Mouse (Mus musculus) CD8-positive naive resting alpha-beta T cell, adult 2 months (primary cell): ENCODE measurements at regions not wholly inside any gene's neighbourhood (a gene's known extent, or its start where the extent isn't known, plus 50 kb on each side); places are given as distances from the start of the nearest gene placed in this dataset.

Experiments used
- DNase-seq, 2 experiments: peaks; one replicate each; pipeline ENCODE4 v3.0.0; 2022; ENCODE audit warnings: low read depth in 2 of 2, low spot score in 2 of 2

DNA sequence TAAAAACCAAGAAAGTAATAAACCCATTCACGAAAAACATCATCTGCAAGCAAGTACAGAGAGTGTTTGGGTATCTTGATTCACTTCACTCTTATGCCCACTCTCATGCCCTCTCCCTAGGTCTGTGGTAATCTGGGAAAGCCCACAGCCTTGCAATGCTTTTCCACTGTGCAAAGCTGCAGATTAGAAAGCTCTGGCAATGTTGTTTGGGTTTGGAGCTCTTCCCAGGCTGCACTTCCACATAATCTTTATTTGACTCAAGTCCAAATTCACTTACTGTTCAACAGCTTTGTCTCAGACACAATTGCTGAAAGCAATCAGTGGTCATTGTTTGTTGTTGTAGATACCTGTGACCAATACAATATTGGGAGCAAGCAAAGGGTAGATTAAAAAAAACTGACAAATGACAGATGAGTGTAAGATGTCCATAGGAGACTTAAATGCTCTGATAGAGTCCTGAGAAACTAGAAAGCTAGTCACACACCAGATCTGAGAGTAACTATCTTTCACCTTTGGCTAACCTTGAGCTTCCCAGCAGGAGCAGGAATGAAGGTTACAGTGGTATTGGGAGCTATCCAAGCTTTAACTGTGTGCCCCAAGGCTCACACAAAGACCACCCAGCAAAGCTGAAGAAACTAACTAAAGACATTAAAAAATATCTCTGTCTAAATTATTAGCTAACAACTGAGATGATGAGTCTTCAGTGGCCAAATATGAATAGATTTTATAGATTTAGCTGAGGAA lies 325.7 kb upstream of the Klf12 start:
- DNase-seq: no peak

DNA sequence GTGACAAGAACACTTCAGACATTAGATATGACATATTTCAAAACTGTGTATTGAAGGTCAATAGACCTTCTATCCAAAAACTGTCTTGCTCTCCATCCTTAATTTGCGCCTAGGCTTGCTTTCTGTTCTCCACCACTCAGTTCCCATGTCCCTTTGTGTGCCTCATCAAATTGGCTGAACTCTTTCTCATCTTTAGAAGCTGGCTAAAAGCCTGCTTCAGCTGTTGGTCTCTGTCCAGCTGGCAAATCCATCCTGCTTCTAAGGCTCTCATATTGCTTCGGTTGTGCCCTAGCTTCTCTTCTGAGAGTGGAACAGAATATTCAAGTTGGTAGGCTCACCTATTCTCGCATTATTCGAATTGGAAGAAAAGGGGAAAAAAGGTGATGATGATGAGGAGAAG lies 322.6 kb upstream of the Klf12 start:
- DNase-seq: no peak

- no peak for DNase-seq
Measured at GRCm38 (mm10) chr14:100600886-100601451, 316.5 kb upstream of the Klf12 start.

DNA sequence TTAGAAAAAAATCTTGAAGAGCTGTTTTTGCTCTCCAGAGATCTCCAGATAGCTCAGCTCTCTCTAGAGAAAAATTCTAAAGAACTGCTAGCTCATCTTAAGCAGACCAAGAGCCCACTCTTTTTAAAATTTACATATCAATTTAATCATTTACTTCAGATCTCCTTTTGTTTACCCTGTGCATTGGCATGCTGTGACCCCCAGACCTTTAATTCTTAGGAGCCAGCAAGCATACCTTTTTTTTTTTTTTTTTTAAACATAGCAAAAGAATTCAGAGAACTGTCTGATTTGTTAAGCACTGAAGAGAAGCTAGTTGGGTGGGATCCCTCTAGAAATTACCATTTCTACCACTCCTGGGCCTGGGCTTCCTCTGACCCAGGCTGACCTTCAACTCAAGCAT lies 285.5 kb upstream of the Klf12 start:
- DNase-seq: no peak

DNA sequence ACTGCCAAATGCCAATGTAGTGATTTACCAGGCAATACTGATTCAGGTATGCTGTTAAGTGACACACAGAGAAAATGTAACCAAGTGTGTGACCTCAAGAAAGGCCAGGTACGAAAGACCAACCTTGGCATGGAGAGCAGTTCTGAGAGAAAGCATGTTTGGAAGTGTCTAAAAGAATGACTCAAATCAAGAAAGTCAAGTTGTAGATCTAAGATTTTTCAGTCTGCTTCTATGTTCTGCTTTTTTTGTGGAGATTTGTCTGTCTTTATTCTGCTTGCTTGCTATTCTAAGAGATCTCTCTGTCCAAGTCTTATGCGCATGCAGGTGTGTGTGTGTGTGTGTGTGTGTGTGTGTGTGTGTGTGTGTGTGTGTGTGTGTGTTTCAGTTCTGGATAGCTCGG lies 277.4 kb upstream of the Klf12 start:
- no peak for DNase-seq

DNA sequence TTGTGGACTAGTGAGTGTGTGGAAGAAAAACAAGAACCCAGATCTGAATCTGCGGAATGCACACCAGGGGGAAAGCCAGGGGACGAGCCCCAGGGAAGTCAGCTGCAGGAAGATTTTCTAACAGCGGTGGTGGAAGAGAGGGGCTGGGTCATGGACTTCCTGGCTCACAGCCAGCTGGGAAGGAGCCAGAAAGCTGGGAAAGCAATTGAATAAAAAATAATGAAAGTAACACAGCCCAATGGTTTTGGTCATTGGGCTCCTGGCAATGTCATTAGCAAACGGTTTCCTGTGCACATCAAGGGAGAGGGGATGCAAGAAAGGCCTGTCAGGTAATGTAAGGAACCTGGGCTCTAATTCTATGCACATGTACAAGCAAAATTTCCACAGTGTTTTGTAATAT lies 273.9 kb upstream of the Klf12 start:
- no peak for DNase-seq

DNA sequence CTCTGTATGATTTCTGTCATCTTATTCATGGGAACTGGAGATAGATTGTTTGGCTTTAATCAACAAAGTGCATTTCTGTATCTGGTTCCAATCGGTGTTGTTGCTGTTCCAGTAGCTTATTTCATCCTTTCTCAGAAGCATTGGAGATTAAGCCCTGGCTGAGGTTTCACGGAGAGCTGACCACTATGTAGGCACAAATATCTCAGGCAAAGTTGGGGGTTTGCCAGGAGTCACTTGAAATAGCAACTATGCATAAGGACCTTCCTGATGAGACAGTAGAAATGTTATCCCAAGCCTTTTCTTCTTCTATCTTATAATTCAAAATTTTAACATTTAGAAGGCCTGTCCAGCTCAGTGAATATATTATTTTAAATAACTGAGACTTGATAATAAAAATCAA lies 268.0 kb upstream of the Klf12 start:
- DNase-seq: no peak

- no peak for DNase-seq
Measured at GRCm38 (mm10) chr14:100550266-100550665, 265.8 kb upstream of the Klf12 start.

- DNase-seq: no peak
Measured at GRCm38 (mm10) chr14:100530217-100530616, 245.7 kb upstream of the Klf12 start.

DNA sequence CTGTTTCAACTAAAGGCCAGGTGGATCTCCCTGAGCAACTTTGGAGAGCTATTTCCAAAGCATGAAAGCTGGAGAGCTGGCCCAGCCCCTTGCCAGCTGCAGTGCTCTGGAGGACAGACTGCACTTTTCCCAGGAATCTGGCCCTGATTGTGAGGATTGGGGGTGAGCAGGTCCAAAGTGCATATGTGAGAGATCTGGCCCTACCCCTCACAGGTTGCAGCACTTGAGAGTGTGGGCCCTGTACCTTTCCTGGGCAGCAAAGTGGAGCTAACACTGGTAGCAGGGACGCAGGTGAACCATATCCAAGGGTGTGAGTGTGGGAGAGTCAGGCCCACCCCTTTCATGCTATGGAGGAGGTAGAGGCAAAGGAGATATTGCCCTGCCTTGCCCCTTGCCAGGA lies 245.3 kb upstream of the Klf12 start:
- DNase-seq: no peak

DNA sequence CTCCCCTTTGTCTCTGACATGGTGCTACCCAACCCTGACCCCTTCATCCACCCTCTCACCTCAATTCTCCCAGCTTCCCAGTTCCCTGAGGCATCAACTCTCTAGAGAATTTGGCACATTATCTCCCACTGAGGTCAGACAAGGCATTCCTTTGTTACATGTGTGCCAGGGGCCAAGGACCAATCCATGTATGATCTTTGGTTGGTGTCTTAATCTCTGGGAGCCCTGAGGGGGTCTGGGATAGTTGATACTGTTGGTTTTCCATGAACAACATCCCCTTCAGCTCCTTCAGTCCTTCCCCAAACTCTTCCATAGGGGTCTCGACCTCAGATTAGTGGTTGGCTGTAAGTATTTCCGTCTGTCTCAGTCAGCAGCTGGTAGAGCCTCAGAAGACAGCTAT lies 224.9 kb upstream of the Klf12 start:
- DNase-seq: no peak

DNA sequence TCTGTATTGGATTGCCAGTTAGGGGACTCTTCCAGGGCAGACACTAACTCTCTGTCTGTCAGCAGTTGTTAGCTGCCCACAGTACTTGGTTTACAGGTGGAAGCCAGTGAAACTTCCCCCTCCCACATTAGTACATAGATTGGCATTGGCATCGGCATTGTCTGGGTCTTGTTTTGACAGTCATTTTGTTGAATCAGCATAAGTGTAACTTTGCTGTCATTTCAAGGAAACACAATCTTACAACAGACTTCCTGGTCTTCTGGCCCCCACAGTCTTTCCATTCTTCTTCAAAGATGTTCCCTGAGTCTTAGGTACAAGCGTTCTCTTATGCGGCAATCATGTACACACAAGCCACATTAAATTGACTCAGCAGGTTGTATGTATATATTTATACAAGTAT lies 223.6 kb upstream of the Klf12 start:
- no peak for DNase-seq

GRCm38 (mm10) chr14:100507616-100508015 lies 223.1 kb upstream of the Klf12 start:
- DNase-seq: no peak

DNA sequence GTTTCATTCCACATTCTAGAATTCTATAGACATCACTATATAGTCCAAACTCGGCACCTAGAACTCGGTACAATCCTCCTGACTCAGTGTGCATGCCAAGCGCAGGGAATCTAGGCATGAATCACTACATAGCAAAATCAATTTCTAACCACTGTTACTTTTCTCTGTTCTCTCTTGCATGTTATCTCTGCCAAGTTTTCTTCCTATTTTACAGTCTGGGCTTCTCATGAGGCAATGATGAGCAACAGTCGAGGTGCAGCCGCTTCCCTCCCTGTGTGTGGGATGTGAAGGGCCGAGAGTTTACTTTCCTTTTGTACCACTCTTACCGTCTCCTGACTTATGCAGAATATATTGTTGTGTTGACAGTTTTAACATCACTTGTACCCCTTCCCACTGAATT lies 204.4 kb upstream of the Klf12 start:
- no peak for DNase-seq

DNA sequence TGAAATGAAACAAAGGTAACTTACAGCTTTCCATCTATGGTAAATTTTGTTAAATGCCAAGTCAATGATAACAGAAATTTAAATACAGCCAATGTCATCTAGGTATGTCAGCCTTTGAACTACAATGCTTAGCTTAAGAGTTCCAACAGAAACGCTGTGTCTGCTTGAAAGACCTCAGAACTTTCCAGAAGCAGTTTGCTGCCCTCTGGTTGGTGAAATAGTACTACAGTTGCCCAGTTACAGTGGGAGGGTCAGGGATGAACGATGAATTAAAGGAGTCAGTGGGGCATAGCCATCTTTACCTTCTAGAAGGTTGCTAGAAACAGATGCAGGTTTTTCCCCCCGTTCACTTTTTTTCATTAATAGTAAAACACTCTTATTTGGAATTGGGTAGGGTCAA lies 201.0 kb upstream of the Klf12 start:
- DNase-seq: no peak

- no peak for DNase-seq
Measured at GRCm38 (mm10) chr14:100484101-100484500, 199.6 kb upstream of the Klf12 start.

DNA sequence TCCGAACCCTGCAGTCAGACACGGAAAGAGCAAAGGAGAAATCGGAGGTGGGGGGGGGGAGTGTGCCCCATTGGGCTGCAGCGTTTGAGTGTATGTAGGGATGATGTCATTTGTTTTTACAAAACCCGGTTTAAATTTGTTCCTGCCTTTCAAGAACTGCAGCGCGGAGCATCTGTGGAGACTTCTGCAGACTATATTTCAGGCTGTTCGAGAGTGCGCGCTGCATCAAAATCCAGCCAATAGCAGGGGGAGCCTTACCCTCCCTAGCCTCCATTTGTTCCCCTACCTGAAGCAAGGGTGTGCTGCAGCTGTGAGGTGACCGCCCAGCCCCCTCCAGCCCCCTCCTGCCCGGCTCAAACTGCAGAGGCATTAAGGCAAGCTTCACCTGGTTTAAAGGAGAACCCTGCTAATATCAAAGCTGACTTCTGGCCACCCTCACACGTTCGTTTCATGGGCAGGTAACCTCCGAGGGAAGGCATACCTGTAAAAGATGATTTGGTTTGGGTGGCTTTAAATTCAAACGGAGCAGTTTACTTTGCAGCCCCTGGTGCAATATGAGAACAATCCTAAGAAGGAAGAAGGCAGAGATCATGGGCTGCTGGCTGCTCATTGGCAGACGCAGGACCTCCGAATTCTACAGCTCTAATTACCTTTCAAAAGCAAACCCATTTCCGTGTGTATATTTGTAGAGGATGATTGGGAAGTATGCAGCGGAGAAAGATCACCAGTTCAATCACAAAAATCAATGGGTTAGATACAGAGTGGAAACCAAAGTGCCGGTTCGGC lies 193.3 kb upstream of the Klf12 start:
- DNase-seq: no peak

- no peak for DNase-seq
Measured at GRCm38 (mm10) chr14:100468311-100468710, 183.8 kb upstream of the Klf12 start.

DNA sequence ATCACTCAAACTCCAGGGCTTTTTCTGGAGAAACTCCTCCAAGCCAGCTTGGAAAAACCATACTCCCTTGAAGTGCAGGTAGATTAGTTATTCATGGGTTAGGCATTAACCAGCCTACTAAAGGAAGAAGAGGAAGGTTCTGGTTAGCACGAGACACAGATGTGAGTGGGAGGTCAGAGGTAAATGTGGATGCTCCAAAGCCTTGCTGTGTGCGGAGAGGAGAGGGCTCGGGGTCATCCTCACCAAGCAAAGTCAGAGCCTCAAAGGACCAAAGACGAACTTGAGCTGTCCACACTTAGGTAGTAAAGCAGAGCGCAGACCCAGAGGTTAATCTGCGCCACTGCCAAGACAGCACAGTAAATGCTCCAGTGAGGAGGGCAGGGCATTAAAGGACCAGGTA lies 177.8 kb upstream of the Klf12 start:
- no peak for DNase-seq

GRCm38 (mm10) chr14:100461141-100462043 lies 176.9 kb upstream of the Klf12 start:
- no peak for DNase-seq

GRCm38 (mm10) chr14:100459601-100460290 lies 175.3 kb upstream of the Klf12 start:
- DNase-seq: no peak
